Mouse (Mus musculus): ENCODE results near the gene Chp1. TPM values are rescaled to one million over a fixed set of nuclear protein-coding genes. Genes with fewer than 3 reads are reported as not detected.
"Not testable (repeated sequence)": the region's sequence is repeated elsewhere in the genome, so short reads cannot be mapped to it uniquely, and the experiment has no call there.

The Chp1 gene
- total RNA-seq, 2 experiments from 2014 or later, result 61.0 to 76.7 TPM

- ATAC-seq (replicated peaks; ENCODE audit: low FRiP score, poor library complexity, severe bottlenecking), result peak; percentile 73
These were observed 70.3 kb downstream of the Chp1 start for GRCm38 (mm10) chr2:119617841-119618198.

GRCm38 (mm10) chr2:119618199-119618982 is 70.9 kb downstream of the Chp1 start, which contains the start of the genes Nusap1 and Oip5:
TSS of gene Nusap1 (plus strand) at chr2:119618298.
TSS of gene Oip5 (minus strand) at chr2:119618469.
- peak; percentile 93 for ATAC-seq (replicated peaks; ENCODE audit: low FRiP score, poor library complexity, severe bottlenecking)

DNA sequence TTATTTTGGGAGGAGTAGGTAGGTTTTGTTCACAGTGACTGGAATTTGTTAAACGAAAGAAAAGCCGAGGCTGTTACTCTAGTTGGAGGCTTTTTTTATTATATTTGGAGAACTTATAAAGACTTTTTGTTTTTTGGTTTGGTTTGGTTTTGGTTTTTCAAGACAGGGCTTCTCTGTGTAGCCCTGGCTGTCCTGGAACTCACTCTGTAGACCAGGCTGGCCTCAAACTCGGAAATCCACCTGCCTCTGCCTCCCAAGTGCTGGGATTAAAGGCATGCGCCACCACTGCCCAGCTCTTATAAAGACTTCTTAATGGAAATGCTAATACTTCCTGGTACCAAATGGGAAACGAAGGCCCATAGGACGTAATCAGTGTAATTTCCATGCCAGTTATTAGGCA is 71.5 kb downstream of the Chp1 start:
- not testable (repeated sequence) for ATAC-seq (replicated peaks; ENCODE audit: low FRiP score, poor library complexity, severe bottlenecking)

GRCm38 (mm10) chr2:119621302-119621701 is 73.8 kb downstream of the Chp1 start:
- no peak for ATAC-seq (replicated peaks; ENCODE audit: low FRiP score, poor library complexity, severe bottlenecking)

Other genes starting within 250 kb of the Chp1 start
- not detected in 2 replicates for gene Dll4, start 221.9 kb upstream of the Chp1 start, total RNA-seq (2015; ENCODE audit: low replicate concordance)
- not detected in 2 replicates for gene Dll4, start 221.9 kb upstream of the Chp1 start, total RNA-seq (2017; ENCODE audit: low replicate concordance)
- gene Chac1, start 196.5 kb upstream of the Chp1 start, total RNA-seq (2015; ENCODE audit: low replicate concordance), result 4.3 TPM in 1 of 2 replicates, not detected in the other
- 0.13 TPM in 1 of 2 replicates, not detected in the other for gene Chac1, start 196.5 kb upstream of the Chp1 start, total RNA-seq (2017; ENCODE audit: low replicate concordance)
- gene Ino80, start 70.0 kb upstream of the Chp1 start, total RNA-seq (2015; ENCODE audit: low replicate concordance), result 10.9 and 11.9 TPM in 2 replicates
- gene Ino80, start 70.0 kb upstream of the Chp1 start, total RNA-seq (2017; ENCODE audit: low replicate concordance), result 10.0 and 11.1 TPM in 2 replicates
- not detected in 2 replicates for gene Exd1, start 70 bp upstream of the Chp1 start, total RNA-seq (2015; ENCODE audit: low replicate concordance)
- gene Exd1, start 70 bp upstream of the Chp1 start, total RNA-seq (2017; ENCODE audit: low replicate concordance), result 0.90 TPM in 1 of 2 replicates, not detected in the other
- 358 and 360 TPM in 2 replicates for gene Nusap1, start 70.6 kb downstream of the Chp1 start, total RNA-seq (2015; ENCODE audit: low replicate concordance)
- gene Nusap1, start 70.6 kb downstream of the Chp1 start, total RNA-seq (2017; ENCODE audit: low replicate concordance), result 406 and 409 TPM in 2 replicates
- gene Oip5, start 70.8 kb downstream of the Chp1 start, total RNA-seq (2015; ENCODE audit: low replicate concordance), result 68.1 and 71.7 TPM in 2 replicates
- gene Oip5, start 70.8 kb downstream of the Chp1 start, total RNA-seq (2017; ENCODE audit: low replicate concordance), result 32.5 and 94.3 TPM in 2 replicates
- 8.4 and 9.0 TPM in 2 replicates for gene Ndufaf1, start 115.1 kb downstream of the Chp1 start, total RNA-seq (2015; ENCODE audit: low replicate concordance)
- 5.4 and 6.2 TPM in 2 replicates for gene Ndufaf1, start 115.1 kb downstream of the Chp1 start, total RNA-seq (2017; ENCODE audit: low replicate concordance)
- gene Rtf1, start 127.4 kb downstream of the Chp1 start, total RNA-seq (2015; ENCODE audit: low replicate concordance), result 33.2 and 42.3 TPM in 2 replicates
- 19.6 and 23.8 TPM in 2 replicates for gene Rtf1, start 127.4 kb downstream of the Chp1 start, total RNA-seq (2017; ENCODE audit: low replicate concordance)
- gene Itpka, start 194.6 kb downstream of the Chp1 start, total RNA-seq (2015; ENCODE audit: low replicate concordance), result not detected in 2 replicates
- gene Itpka, start 194.6 kb downstream of the Chp1 start, total RNA-seq (2017; ENCODE audit: low replicate concordance), result not detected in 2 replicates
- not detected in 2 replicates for gene Ltk, start 212.7 kb downstream of the Chp1 start, total RNA-seq (2015; ENCODE audit: low replicate concordance)
- not detected in 2 replicates for gene Ltk, start 212.7 kb downstream of the Chp1 start, total RNA-seq (2017; ENCODE audit: low replicate concordance)
- gene Rpap1, start 239.8 kb downstream of the Chp1 start, total RNA-seq (2015; ENCODE audit: low replicate concordance), result 0.42 and 2.2 TPM in 2 replicates
- gene Rpap1, start 239.8 kb downstream of the Chp1 start, total RNA-seq (2017; ENCODE audit: low replicate concordance), result 2.8 and 3.2 TPM in 2 replicates